Comparison of ENCODE assay signal across 20 mouse cellular contexts in the genomic region with DNA sequence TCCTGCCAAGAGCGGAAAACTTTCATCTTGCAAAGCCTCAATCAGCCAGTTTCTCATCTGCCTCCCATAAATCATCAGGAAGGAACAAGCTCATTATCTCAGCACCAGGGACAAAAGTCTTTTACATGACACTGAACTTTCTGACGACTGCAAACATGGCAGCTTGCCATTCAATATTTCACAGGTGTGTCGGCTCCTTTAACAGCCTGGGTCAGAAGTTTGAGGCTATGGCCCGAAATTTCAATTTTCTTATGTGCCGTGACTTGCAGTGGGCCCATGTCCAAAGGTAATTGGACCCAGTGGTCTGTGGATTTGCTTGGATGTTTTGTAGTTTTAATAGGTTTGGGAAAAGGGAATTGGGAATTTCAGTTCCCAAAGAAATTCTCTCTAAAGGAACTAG.
"Had no signal": no experiment of that assay in that cellular context is flagged by ENCODE, and none has a peak within 500 bp of the region (broad histone marks: within the 10 kb centered on the region; RNA-seq: fewer than 3 reads in every experiment).

No protein-coding gene starts in this region.

- DNase-seq: liver, postnatal 0 days; lung, adult 2 months; lung, postnatal 4 days; midbrain, embryonic 14.5 days; retina, postnatal 1 day; right cerebral cortex, adult 18-20 months; right cerebral cortex, postnatal 25 days; right cerebral cortex, postnatal 4 days; spleen, adult 18-20 months; thymus, adult 18-20 months; thymus, postnatal 14 days; thymus, postnatal 36 days had no signal

- H3K27ac ChIP-seq: liver, embryonic 15.5 days; lung, embryonic 15.5 days; midbrain, embryonic 10.5 days; midbrain, embryonic 12.5 days; neural tube, embryonic 13.5 days; neural tube, embryonic 15.5 days had no signal

- H3K4me3 ChIP-seq: liver, embryonic 15.5 days; lung, embryonic 15.5 days; midbrain, embryonic 10.5 days; midbrain, embryonic 12.5 days; myocyte; neural tube, embryonic 13.5 days; neural tube, embryonic 15.5 days had no signal

- H3K4me2 ChIP-seq: liver, embryonic 15.5 days; lung, embryonic 15.5 days; midbrain, embryonic 12.5 days; neural tube, embryonic 13.5 days; neural tube, embryonic 15.5 days had no signal

- H3K36me3 ChIP-seq: liver, embryonic 15.5 days; lung, embryonic 15.5 days; midbrain, embryonic 10.5 days; midbrain, embryonic 12.5 days; neural tube, embryonic 13.5 days; neural tube, embryonic 15.5 days had no signal

- H3K9me3 ChIP-seq: liver, embryonic 15.5 days; lung, embryonic 15.5 days; midbrain, embryonic 10.5 days; midbrain, embryonic 12.5 days; neural tube, embryonic 13.5 days; neural tube, embryonic 15.5 days had no signal

- H3K27me3 ChIP-seq: liver, embryonic 15.5 days; lung, embryonic 15.5 days; midbrain, embryonic 12.5 days; neural tube, embryonic 13.5 days; neural tube, embryonic 15.5 days had no signal

- H3K4me1 ChIP-seq: liver, embryonic 15.5 days; lung, embryonic 15.5 days; midbrain, embryonic 10.5 days; midbrain, embryonic 12.5 days; neural tube, embryonic 13.5 days; neural tube, embryonic 15.5 days had no signal

- H3K9ac ChIP-seq: liver, embryonic 15.5 days; liver, postnatal 0 days; lung, embryonic 15.5 days; midbrain, embryonic 12.5 days; neural tube, embryonic 13.5 days; neural tube, embryonic 15.5 days had no signal

- ATAC-seq: liver, postnatal 0 days; lung, postnatal 0 days had no signal
